Mouse (Mus musculus): ENCODE measurements around the gene Reg3a. TPM values are rescaled to one million over a fixed set of nuclear protein-coding genes. Genes with fewer than 3 reads are reported as not detected.
"Not testable (repeated sequence)": the region's sequence is repeated elsewhere in the genome, so short reads cannot be mapped to it uniquely, and the experiment has no call there.

Reg3a gene
- polyA plus RNA-seq, 1 experiment from 2014 or later: not detected

DNA sequence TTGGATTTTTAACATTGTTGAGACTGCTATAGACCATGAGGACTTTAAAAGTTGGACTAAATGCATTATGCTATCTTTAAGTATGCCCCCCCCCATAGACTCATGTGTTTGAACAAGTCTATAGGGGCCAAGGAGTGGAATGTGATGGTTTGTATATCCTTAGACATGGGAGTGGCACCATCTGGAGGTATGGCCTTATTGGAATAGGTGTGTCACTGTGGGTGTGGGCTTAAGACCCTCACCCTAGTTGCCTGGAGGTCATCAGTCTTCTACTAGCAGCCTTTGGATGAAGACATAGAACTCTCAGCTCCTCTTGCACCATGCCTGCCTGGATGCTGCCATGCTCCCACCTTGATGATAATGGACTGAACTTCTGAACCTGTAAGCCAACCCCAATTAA, 41.9 kb downstream of the Reg3a start, which contains the start of gene Reg1:
Gene Reg1, plus strand, starts transcription at position 301 of the 400 bp plus-strand sequence.
- not testable (repeated sequence) for H3K36me3 ChIP-seq (ENCODE audit: control insufficient read depth, insufficient read depth, low read length); H3K27ac ChIP-seq (replicated peaks; ENCODE audit: low read depth, low read length); DNase-seq (ENCODE audit: low spot score); H3K4me2 ChIP-seq (ENCODE audit: low read depth, severe bottlenecking); H3K27me3 ChIP-seq (ENCODE audit: control insufficient read depth, insufficient read depth, low read length); ATAC-seq (ENCODE audit: insufficient number of reproducible peaks, low FRiP score, low TSS enrichment, low read depth); H3K9ac ChIP-seq (ENCODE audit: low read length); H3K4me3 ChIP-seq (ENCODE audit: low read depth, low read length); H3K4me1 ChIP-seq (ENCODE audit: control insufficient read depth, insufficient read depth, low read length); H3K9me3 ChIP-seq (ENCODE audit: control insufficient read depth, low read length)

DNA sequence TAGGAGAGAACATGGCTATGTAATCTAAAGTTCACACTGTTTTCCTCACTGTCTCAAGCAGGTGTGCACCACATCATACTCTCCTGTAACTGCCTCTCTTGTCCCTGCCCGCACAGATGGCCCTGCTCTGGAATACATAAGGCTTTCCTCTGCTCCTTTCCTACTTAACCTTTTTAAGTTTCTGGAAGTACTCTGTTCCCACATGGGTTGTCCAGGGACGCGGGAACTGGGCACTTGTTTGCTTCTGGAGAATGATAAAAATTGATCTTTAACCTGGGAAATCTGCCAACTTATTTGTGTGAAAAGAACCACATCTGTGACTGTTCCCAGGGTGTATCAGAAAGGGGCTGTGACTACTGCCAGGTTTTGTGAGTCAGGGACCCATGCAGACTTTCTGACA, 45.0 kb downstream of the Reg3a start:
- Histone ChIP-seq H3K36me3 (ENCODE audit: control insufficient read depth, insufficient read depth, low read length) (no peaks in the 10 kb centered on the region), H3K4me1 (ENCODE audit: control insufficient read depth, insufficient read depth, low read length) (no peaks in the 10 kb centered on the region), H3K9ac (ENCODE audit: low read length) (no peak overlapping the region), H3K4me3 (ENCODE audit: low read depth, low read length) (no peak overlapping the region), H3K4me2 (ENCODE audit: low read depth, severe bottlenecking) (no peak overlapping the region), H3K9me3 (ENCODE audit: control insufficient read depth, low read length) (no peaks in the 10 kb centered on the region), H3K27me3 (ENCODE audit: control insufficient read depth, insufficient read depth, low read length) (no peaks in the 10 kb centered on the region), H3K27ac (replicated peaks; ENCODE audit: low read depth, low read length) (no peak overlapping the region)
- ATAC-seq (ENCODE audit: insufficient number of reproducible peaks, low FRiP score, low TSS enrichment, low read depth) (no peak), DNase-seq (ENCODE audit: low spot score) (no peak)
- 82% methylated on average over 3 of the region's 3 CpGs for WGBS

Other genes starting within 250 kb of the Reg3a start
- not detected in 2 replicates for gene Reg3b, start 10.1 kb upstream of the Reg3a start, polyA plus RNA-seq (2014; fragmentation: Nextera tagmentation; extraction: Ambion mirVana)
- gene Reg3d, start 1.8 kb upstream of the Reg3a start, polyA plus RNA-seq (2014; fragmentation: Nextera tagmentation; extraction: Ambion mirVana): not detected in 2 replicates
- not detected in 2 replicates for gene Reg2, start 14.9 kb downstream of the Reg3a start, polyA plus RNA-seq (2014; fragmentation: Nextera tagmentation; extraction: Ambion mirVana)
- not detected in 2 replicates for gene Reg1, start 42.0 kb downstream of the Reg3a start, polyA plus RNA-seq (2014; fragmentation: Nextera tagmentation; extraction: Ambion mirVana)
- not detected in 2 replicates for gene Reg3g, start 88.2 kb downstream of the Reg3a start, polyA plus RNA-seq (2014; fragmentation: Nextera tagmentation; extraction: Ambion mirVana)

Data from limb, embryonic 11.5 days (tissue).